Mouse (Mus musculus): ENCODE measurements around the gene Prkn. TPM values are rescaled to one million over a fixed set of nuclear protein-coding genes. Genes with fewer than 3 reads are reported as not detected.

Gene Prkn
- polyA plus RNA-seq (2014; fragmentation: Nextera tagmentation; extraction: Ambion mirVana), result 0.14 and 0.55 TPM in 2 replicates

- no peaks in the 10 kb centered on the region for H3K36me3 ChIP-seq (ENCODE audit: control insufficient read depth, insufficient read depth, low read length)
- H3K9me3 ChIP-seq (ENCODE audit: control insufficient read depth, low read length), result no peaks in the 10 kb centered on the region
- H3K27ac ChIP-seq (ENCODE audit: low read depth, low read length), result 0 out of 2 replicates have a peak within 1 kb of the TSS, but pooled peaks have one; percentile 59
- peak; percentile 96 for ATAC-seq (replicated peaks; ENCODE audit: low FRiP score)
- peak within 1 kb of the TSS; percentile 80 for H3K4me3 ChIP-seq (ENCODE audit: low read depth, low read length)
- peak within 1 kb of the TSS; percentile 92 for H3K4me2 ChIP-seq
- H3K27me3 ChIP-seq (replicated peaks; ENCODE audit: control insufficient read depth, insufficient read depth, low read length), result no peaks in the 10 kb centered on the region
- 0% methylated on average over 51 of the region's 58 CpGs for WGBS
- DNase-seq (ENCODE audit: low spot score), result peak; percentile 94
- H3K4me1 ChIP-seq (replicated peaks; ENCODE audit: control insufficient read depth, insufficient read depth, low read length), result no peaks in the 10 kb centered on the region
- H3K9ac ChIP-seq (ENCODE audit: low read depth, low read length), result peak within 1 kb of the TSS; percentile 77
These were observed at the start of gene Prkn, which contains the start of gene Pacrg for GRCm38 (mm10) chr17:10840148-10840707. TSS of gene Prkn (plus strand) at chr17:10840384. TSS of gene Pacrg (minus strand) at chr17:10840311.

- Histone ChIP-seq H3K4me3 (ENCODE audit: low read depth, low read length) (no peak overlapping the region), H3K27me3 (replicated peaks; ENCODE audit: control insufficient read depth, insufficient read depth, low read length) (no peaks in the 10 kb centered on the region), H3K9ac (ENCODE audit: low read depth, low read length) (no peak overlapping the region), H3K4me1 (replicated peaks; ENCODE audit: control insufficient read depth, insufficient read depth, low read length) (no peaks in the 10 kb centered on the region), H3K4me2 (no peak overlapping the region), H3K9me3 (ENCODE audit: control insufficient read depth, low read length) (no peaks in the 10 kb centered on the region), H3K36me3 (ENCODE audit: control insufficient read depth, insufficient read depth, low read length) (no peaks in the 10 kb centered on the region), H3K27ac (ENCODE audit: low read depth, low read length) (no peak overlapping the region)
- DNase-seq (ENCODE audit: low spot score), result no peak
- ATAC-seq (replicated peaks; ENCODE audit: low FRiP score), result no peak
- WGBS, result 57% methylated on average over 3 of the region's 3 CpGs
These were observed 48.5 kb upstream of the Prkn start for GRCm38 (mm10) chr17:10791661-10792060.

GRCm38 (mm10) chr17:10806692-10807091, 33.5 kb upstream of the Prkn start:
- Histone ChIP-seq H3K4me3 (ENCODE audit: low read depth, low read length) (no peak overlapping the region), H3K4me1 (replicated peaks; ENCODE audit: control insufficient read depth, insufficient read depth, low read length) (no peaks in the 10 kb centered on the region), H3K9me3 (ENCODE audit: control insufficient read depth, low read length) (no peaks in the 10 kb centered on the region), H3K36me3 (ENCODE audit: control insufficient read depth, insufficient read depth, low read length) (no peaks in the 10 kb centered on the region), H3K27me3 (replicated peaks; ENCODE audit: control insufficient read depth, insufficient read depth, low read length) (no peaks in the 10 kb centered on the region), H3K4me2 (no peak overlapping the region), H3K27ac (ENCODE audit: low read depth, low read length) (no peak overlapping the region), H3K9ac (ENCODE audit: low read depth, low read length) (no peak overlapping the region)
- no peak for DNase-seq (ENCODE audit: low spot score)
- ATAC-seq (replicated peaks; ENCODE audit: low FRiP score), result no peak
- 89% methylated on average over 4 of the region's 4 CpGs for WGBS

- Histone ChIP-seq H3K4me3 (ENCODE audit: low read depth, low read length) (no peak overlapping the region), H3K9me3 (ENCODE audit: control insufficient read depth, low read length) (no peaks in the 10 kb centered on the region), H3K27me3 (replicated peaks; ENCODE audit: control insufficient read depth, insufficient read depth, low read length) (no peaks in the 10 kb centered on the region), H3K4me2 (no peak overlapping the region), H3K27ac (ENCODE audit: low read depth, low read length) (no peak overlapping the region), H3K9ac (ENCODE audit: low read depth, low read length) (no peak overlapping the region), H3K36me3 (ENCODE audit: control insufficient read depth, insufficient read depth, low read length) (no peaks in the 10 kb centered on the region), H3K4me1 (replicated peaks; ENCODE audit: control insufficient read depth, insufficient read depth, low read length) (no peaks in the 10 kb centered on the region)
- WGBS, result 84% methylated on average over 13 of the region's 13 CpGs
- no peak for DNase-seq (ENCODE audit: low spot score)
- no peak for ATAC-seq (replicated peaks; ENCODE audit: low FRiP score)
These were observed 32.8 kb upstream of the Prkn start for GRCm38 (mm10) chr17:10807261-10807998.

GRCm38 (mm10) chr17:10808571-10808970, 31.6 kb upstream of the Prkn start:
- WGBS, result 83% methylated on average over 2 of the region's 2 CpGs
- H3K9me3 ChIP-seq (ENCODE audit: control insufficient read depth, low read length), result no peaks in the 10 kb centered on the region
- H3K4me2 ChIP-seq, result no peak overlapping the region
- no peaks in the 10 kb centered on the region for H3K27me3 ChIP-seq (replicated peaks; ENCODE audit: control insufficient read depth, insufficient read depth, low read length)
- DNase-seq (ENCODE audit: low spot score) (no peak), ATAC-seq (replicated peaks; ENCODE audit: low FRiP score) (no peak)
- no peak overlapping the region for H3K27ac ChIP-seq (ENCODE audit: low read depth, low read length)
- H3K9ac ChIP-seq (ENCODE audit: low read depth, low read length), result no peak overlapping the region
- no peak overlapping the region for H3K4me3 ChIP-seq (ENCODE audit: low read depth, low read length)
- no peaks in the 10 kb centered on the region for H3K4me1 ChIP-seq (replicated peaks; ENCODE audit: control insufficient read depth, insufficient read depth, low read length)
- no peaks in the 10 kb centered on the region for H3K36me3 ChIP-seq (ENCODE audit: control insufficient read depth, insufficient read depth, low read length)

- H3K4me2 ChIP-seq, result no peak overlapping the region
- no peaks in the 10 kb centered on the region for H3K36me3 ChIP-seq (ENCODE audit: control insufficient read depth, insufficient read depth, low read length)
- DNase-seq (ENCODE audit: low spot score), result no peak
- no peaks in the 10 kb centered on the region for H3K27me3 ChIP-seq (replicated peaks; ENCODE audit: control insufficient read depth, insufficient read depth, low read length)
- WGBS, result 73% methylated on average over 4 of the region's 4 CpGs
- H3K4me3 ChIP-seq (ENCODE audit: low read depth, low read length), result no peak overlapping the region
- no peak overlapping the region for H3K9ac ChIP-seq (ENCODE audit: low read depth, low read length)
- no peaks in the 10 kb centered on the region for H3K4me1 ChIP-seq (replicated peaks; ENCODE audit: control insufficient read depth, insufficient read depth, low read length)
- ATAC-seq (replicated peaks; ENCODE audit: low FRiP score), result no peak
- H3K27ac ChIP-seq (ENCODE audit: low read depth, low read length), result no peak overlapping the region
- H3K9me3 ChIP-seq (ENCODE audit: control insufficient read depth, low read length), result no peaks in the 10 kb centered on the region
These were observed 21.2 kb upstream of the Prkn start for GRCm38 (mm10) chr17:10818971-10819370.

GRCm38 (mm10) chr17:10840731-10841201, 582 bp downstream of the Prkn start:
- H3K9me3 ChIP-seq (ENCODE audit: control insufficient read depth, low read length), result no peaks in the 10 kb centered on the region
- peak overlapping the region; percentile 80 for H3K4me3 ChIP-seq (ENCODE audit: low read depth, low read length)
- no peaks in the 10 kb centered on the region for H3K36me3 ChIP-seq (ENCODE audit: control insufficient read depth, insufficient read depth, low read length)
- WGBS, result 2% methylated on average over 20 of the region's 20 CpGs
- no peaks in the 10 kb centered on the region for H3K27me3 ChIP-seq (replicated peaks; ENCODE audit: control insufficient read depth, insufficient read depth, low read length)
- ATAC-seq (replicated peaks; ENCODE audit: low FRiP score), result peak; percentile 71
- DNase-seq (ENCODE audit: low spot score), result peak; percentile 39
- 0 out of 2 replicates have a peak overlapping the region, but pooled peaks have one; percentile 59 for H3K27ac ChIP-seq (ENCODE audit: low read depth, low read length)
- H3K4me1 ChIP-seq (replicated peaks; ENCODE audit: control insufficient read depth, insufficient read depth, low read length), result no peaks in the 10 kb centered on the region
- H3K9ac ChIP-seq (ENCODE audit: low read depth, low read length), result peak overlapping the region; percentile 77
- peak overlapping the region; percentile 92 for H3K4me2 ChIP-seq

- H3K27ac ChIP-seq (ENCODE audit: low read depth, low read length), result no peak overlapping the region
- no peaks in the 10 kb centered on the region for H3K9me3 ChIP-seq (ENCODE audit: control insufficient read depth, low read length)
- no peak overlapping the region for H3K4me3 ChIP-seq (ENCODE audit: low read depth, low read length)
- no peak for ATAC-seq (replicated peaks; ENCODE audit: low FRiP score)
- WGBS, result 84% methylated on average over 3 of the region's 3 CpGs
- DNase-seq (ENCODE audit: low spot score), result no peak
- H3K27me3 ChIP-seq (replicated peaks; ENCODE audit: control insufficient read depth, insufficient read depth, low read length), result no peaks in the 10 kb centered on the region
- no peaks in the 10 kb centered on the region for H3K36me3 ChIP-seq (ENCODE audit: control insufficient read depth, insufficient read depth, low read length)
- no peak overlapping the region for H3K4me2 ChIP-seq
- H3K4me1 ChIP-seq (replicated peaks; ENCODE audit: control insufficient read depth, insufficient read depth, low read length), result no peaks in the 10 kb centered on the region
- no peak overlapping the region for H3K9ac ChIP-seq (ENCODE audit: low read depth, low read length)
These were observed 14.0 kb downstream of the Prkn start for GRCm38 (mm10) chr17:10854207-10854606.
